Mouse (Mus musculus): ENCODE results near the gene Ppard. TPM values are rescaled to one million over a fixed set of nuclear protein-coding genes. Genes with fewer than 3 reads are reported as not detected.
"Not testable (repeated sequence)": the region's sequence is repeated elsewhere in the genome, so short reads cannot be mapped to it uniquely, and the experiment has no call there.

Ppard gene
- polyA plus RNA-seq, 1 experiment from 2014 or later = 2.8 TPM

DNA sequence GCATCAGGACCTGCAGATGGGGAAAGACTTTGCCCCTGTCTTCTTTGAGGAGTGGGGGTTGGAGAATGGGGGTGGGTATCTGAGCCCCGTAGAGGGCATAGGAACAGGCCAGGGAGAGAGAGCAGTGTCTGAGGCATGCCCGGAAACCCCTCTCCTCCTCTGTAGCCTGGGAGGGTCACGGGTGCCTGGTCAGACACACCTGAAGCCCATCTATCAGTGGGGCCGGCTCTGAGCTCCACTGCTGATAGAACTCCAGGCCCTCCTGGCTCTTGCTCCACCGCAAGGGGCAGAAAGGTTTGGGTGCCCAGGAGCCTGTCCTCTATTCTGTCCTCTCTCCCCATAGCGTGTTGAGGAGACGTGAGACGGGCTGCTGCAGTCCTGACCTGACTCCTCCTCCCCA, 93.3 kb downstream of the Ppard start:
- TF ChIP-seq CTCF (IDR thresholded peaks at IDR 0.05; ENCODE audit: low read depth) = no peak
- no peak overlapping the region for H3K27ac ChIP-seq (ENCODE audit: low read depth)
- H3K4me2 ChIP-seq = no peak overlapping the region
- H3K4me3 ChIP-seq (ENCODE audit: low read depth, low read length) = no peak overlapping the region
- H3K9ac ChIP-seq = no peak overlapping the region
- peaks cover 6% of the 10 kb centered on the region for H3K4me1 ChIP-seq (ENCODE audit: insufficient read depth)
- no peaks in the 10 kb centered on the region for H3K27me3 ChIP-seq (ENCODE audit: insufficient read depth, low read length)
- H3K9me3 ChIP-seq (ENCODE audit: low read depth, low read length) = no peaks in the 10 kb centered on the region
- 93% methylated on average over 8 of the region's 8 CpGs for WGBS
- ATAC-seq (ENCODE audit: insufficient read depth) = no peak
- peaks cover 49% of the 10 kb centered on the region for H3K36me3 ChIP-seq (ENCODE audit: insufficient read depth)
- DNase-seq = no peak

DNA sequence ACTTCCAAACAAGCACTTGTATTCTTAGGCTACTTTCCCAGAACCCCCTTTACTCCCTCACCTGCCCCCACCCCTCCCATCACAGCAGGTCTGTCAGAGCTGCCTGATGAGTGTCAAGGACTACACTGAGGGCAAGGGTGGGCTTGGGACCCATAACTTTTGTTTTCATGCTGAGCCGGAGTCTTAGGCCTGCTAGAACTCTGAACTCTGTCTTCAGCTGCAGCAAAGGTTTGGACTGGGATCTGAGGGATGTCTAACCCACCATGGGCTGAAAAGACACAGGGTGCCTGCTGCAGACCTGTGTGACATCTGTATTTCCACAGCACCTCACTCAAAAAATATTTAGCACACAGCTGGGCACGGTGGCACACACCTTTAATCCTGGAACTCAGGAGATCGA, 94.5 kb downstream of the Ppard start:
- Histone ChIP-seq H3K4me3 (ENCODE audit: low read depth, low read length) (no peak overlapping the region), H3K9me3 (ENCODE audit: low read depth, low read length) (no peaks in the 10 kb centered on the region), H3K4me2 (no peak overlapping the region), H3K9ac (no peak overlapping the region), H3K27ac (ENCODE audit: low read depth) (no peak overlapping the region), H3K36me3 (ENCODE audit: insufficient read depth) (peaks cover 55% of the 10 kb centered on the region), H3K4me1 (ENCODE audit: insufficient read depth) (peaks cover 6% of the 10 kb centered on the region), H3K27me3 (ENCODE audit: insufficient read depth, low read length) (no peaks in the 10 kb centered on the region)
- 72% methylated on average over 3 of the region's 3 CpGs for WGBS
- no peak for TF ChIP-seq CTCF (IDR thresholded peaks at IDR 0.05; ENCODE audit: low read depth)
- no peak for DNase-seq
- ATAC-seq (ENCODE audit: insufficient read depth) = no peak

DNA sequence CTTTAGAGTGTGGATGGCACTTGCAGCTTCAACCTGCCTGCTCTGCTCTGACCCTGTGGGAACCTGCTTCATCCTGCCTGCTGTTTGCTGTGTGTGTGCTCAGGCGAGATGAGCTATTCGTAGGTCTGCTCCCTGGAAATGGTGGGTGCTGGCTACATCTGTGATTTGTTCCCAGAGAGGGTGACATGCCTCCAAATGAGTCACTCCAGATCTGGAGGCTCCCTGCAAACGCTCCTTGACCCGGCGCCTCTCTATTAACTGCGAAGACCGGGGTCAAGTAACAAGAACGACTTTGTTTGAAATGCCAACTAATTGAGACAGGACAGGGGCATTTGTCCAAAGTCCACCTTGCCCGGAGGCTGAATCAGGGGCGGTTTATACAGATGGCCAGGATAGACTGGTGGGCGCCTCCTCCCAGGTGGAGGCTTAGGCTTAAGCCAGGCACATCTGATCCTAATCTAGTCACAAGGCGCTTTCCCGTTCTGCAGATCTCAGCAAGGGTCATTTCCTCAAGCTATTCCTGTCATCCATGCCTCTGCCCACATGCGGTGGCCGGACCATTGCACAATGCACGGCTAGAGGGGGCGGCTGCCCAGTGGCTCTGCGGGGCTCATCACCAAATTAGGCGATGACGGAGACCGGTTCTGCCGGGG, 95.3 kb downstream of the Ppard start:
- Histone ChIP-seq H3K9me3 (ENCODE audit: low read depth, low read length) (no peaks in the 10 kb centered on the region), H3K27me3 (ENCODE audit: insufficient read depth, low read length) (no peaks in the 10 kb centered on the region), H3K36me3 (ENCODE audit: insufficient read depth) (peaks cover 59% of the 10 kb centered on the region), H3K4me1 (ENCODE audit: insufficient read depth) (peaks cover 6% of the 10 kb centered on the region), H3K27ac (ENCODE audit: low read depth) (peak overlapping the region; percentile 97), H3K9ac (peak overlapping the region; percentile 65), H3K4me3 (ENCODE audit: low read depth, low read length) (peak overlapping the region; percentile 95), H3K4me2 (peak overlapping the region; percentile 90)
- peak; percentile 60; the same call in 1 of the 2 replicates for ATAC-seq (ENCODE audit: insufficient read depth)
- no peak for DNase-seq
- 8% methylated on average over 22 of the region's 22 CpGs for WGBS
- TF ChIP-seq CTCF (IDR thresholded peaks at IDR 0.05; ENCODE audit: low read depth) = no peak

GRCm38 (mm10) chr17:28328366-28328928, 95.9 kb downstream of the Ppard start, which contains the start of gene Rpl10a:
TSS of gene Rpl10a (plus strand) at chr17:28328471.
- DNase-seq = peak; percentile 100
- peak; percentile 88 for ATAC-seq (ENCODE audit: insufficient read depth)
- peak within 1 kb of the TSS; percentile 85 for H3K9ac ChIP-seq
- peak within 1 kb of the TSS; percentile 95 for H3K4me3 ChIP-seq (ENCODE audit: low read depth, low read length)
- peaks cover 12% of the 10 kb centered on the region for H3K4me1 ChIP-seq (ENCODE audit: insufficient read depth)
- H3K36me3 ChIP-seq (ENCODE audit: insufficient read depth) = peaks cover 66% of the 10 kb centered on the region
- peak within 1 kb of the TSS; percentile 90 for H3K4me2 ChIP-seq
- peak within 1 kb of the TSS; percentile 97 for H3K27ac ChIP-seq (ENCODE audit: low read depth)
- WGBS = under 1% methylated on average over 67 of the region's 67 CpGs
- peak; percentile 95 for TF ChIP-seq CTCF (IDR thresholded peaks at IDR 0.05; ENCODE audit: low read depth)
- no peaks in the 10 kb centered on the region for H3K9me3 ChIP-seq (ENCODE audit: low read depth, low read length)
- no peaks in the 10 kb centered on the region for H3K27me3 ChIP-seq (ENCODE audit: insufficient read depth, low read length)

- peak; percentile 26 for DNase-seq
- Histone ChIP-seq H3K9me3 (ENCODE audit: low read depth, low read length) (no peaks in the 10 kb centered on the region), H3K4me1 (ENCODE audit: insufficient read depth) (peaks cover 12% of the 10 kb centered on the region), H3K27me3 (ENCODE audit: insufficient read depth, low read length) (no peaks in the 10 kb centered on the region), H3K4me3 (ENCODE audit: low read depth, low read length) (peak overlapping the region; percentile 95), H3K36me3 (ENCODE audit: insufficient read depth) (peaks cover 68% of the 10 kb centered on the region), H3K27ac (ENCODE audit: low read depth) (peak overlapping the region; percentile 97), H3K9ac (peak overlapping the region; percentile 85), H3K4me2 (peak overlapping the region; percentile 90)
- 0 out of 2 replicates have a peak, but pooled peaks have one; percentile 1 for ATAC-seq (ENCODE audit: insufficient read depth)
- TF ChIP-seq CTCF (IDR thresholded peaks at IDR 0.05; ENCODE audit: low read depth) = no peak
- under 1% methylated on average over 25 of the region's 25 CpGs for WGBS
These were observed 96.4 kb downstream of the Ppard start for GRCm38 (mm10) chr17:28328946-28329345.

GRCm38 (mm10) chr17:28329503-28330231, 97.2 kb downstream of the Ppard start:
- DNase-seq = peak; percentile 35
- H3K9ac ChIP-seq = peak overlapping the region; percentile 85
- H3K36me3 ChIP-seq (ENCODE audit: insufficient read depth) = peaks cover 68% of the 10 kb centered on the region
- 4% methylated on average over 4 of the region's 4 CpGs for WGBS
- H3K4me1 ChIP-seq (ENCODE audit: insufficient read depth) = peaks cover 12% of the 10 kb centered on the region
- peak overlapping the region; percentile 97 for H3K27ac ChIP-seq (ENCODE audit: low read depth)
- no peak for ATAC-seq (ENCODE audit: insufficient read depth)
- H3K9me3 ChIP-seq (ENCODE audit: low read depth, low read length) = no peaks in the 10 kb centered on the region
- H3K4me3 ChIP-seq (ENCODE audit: low read depth, low read length) = peak overlapping the region; percentile 95
- no peak for TF ChIP-seq CTCF (IDR thresholded peaks at IDR 0.05; ENCODE audit: low read depth)
- H3K27me3 ChIP-seq (ENCODE audit: insufficient read depth, low read length) = no peaks in the 10 kb centered on the region
- H3K4me2 ChIP-seq = peak overlapping the region; percentile 90

DNA sequence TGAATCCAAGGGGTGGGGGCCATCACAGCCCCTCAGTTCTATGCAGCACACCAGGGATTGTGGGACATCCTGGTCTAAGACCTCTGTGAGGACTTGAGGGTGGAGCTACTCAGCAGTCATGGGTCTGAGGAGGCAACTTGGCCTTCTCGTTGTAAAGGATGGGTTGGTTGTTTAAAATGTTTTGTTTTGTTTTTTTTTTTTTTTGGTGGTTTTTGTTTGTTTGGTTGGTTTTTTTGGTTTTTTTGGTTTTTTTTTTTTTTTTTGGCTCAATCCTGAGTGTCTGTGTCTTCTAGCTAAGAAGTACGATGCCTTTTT, 97.7 kb downstream of the Ppard start:
- TF ChIP-seq CTCF (IDR thresholded peaks at IDR 0.05; ENCODE audit: low read depth) = no peak
- peaks cover 74% of the 10 kb centered on the region for H3K36me3 ChIP-seq (ENCODE audit: insufficient read depth)
- H3K9me3 ChIP-seq (ENCODE audit: low read depth, low read length) = no peaks in the 10 kb centered on the region
- DNase-seq (peak; percentile 34), ATAC-seq (ENCODE audit: insufficient read depth) (no peak)
- WGBS = 29% methylated on average over 2 of the region's 2 CpGs
- peak overlapping the region; percentile 97; the same call in 1 of the 2 replicates for H3K27ac ChIP-seq (ENCODE audit: low read depth)
- no peaks in the 10 kb centered on the region for H3K27me3 ChIP-seq (ENCODE audit: insufficient read depth, low read length)
- peak overlapping the region; percentile 85 for H3K9ac ChIP-seq
- H3K4me1 ChIP-seq (ENCODE audit: insufficient read depth) = peaks cover 12% of the 10 kb centered on the region
- peak overlapping the region; percentile 90 for H3K4me2 ChIP-seq
- peak overlapping the region; percentile 95 for H3K4me3 ChIP-seq (ENCODE audit: low read depth, low read length)

DNA sequence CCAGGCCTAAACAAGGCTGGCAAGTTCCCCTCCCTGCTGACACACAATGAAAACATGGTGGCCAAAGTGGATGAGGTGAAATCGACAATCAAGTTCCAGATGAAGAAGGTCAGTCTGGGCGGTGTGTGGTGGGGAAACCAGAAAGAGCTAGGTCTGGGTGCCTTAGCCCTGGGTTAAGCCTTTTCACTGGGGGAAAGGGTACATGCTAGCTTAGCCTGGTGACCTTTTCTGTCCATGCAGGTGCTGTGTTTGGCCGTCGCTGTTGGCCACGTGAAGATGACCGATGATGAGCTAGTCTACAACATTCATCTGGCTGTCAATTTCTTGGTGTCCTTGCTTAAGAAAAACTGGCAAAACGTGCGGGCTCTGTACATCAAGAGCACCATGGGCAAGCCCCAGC, 98.1 kb downstream of the Ppard start:
- not testable (repeated sequence) for H3K9ac ChIP-seq
- peaks cover 78% of the 10 kb centered on the region for H3K36me3 ChIP-seq (ENCODE audit: insufficient read depth)

More for the DNA sequence above, 98.1 kb downstream of the Ppard start:
- Histone ChIP-seq H3K4me1 (ENCODE audit: insufficient read depth) (peaks cover 12% of the 10 kb centered on the region), H3K4me3 (ENCODE audit: low read depth, low read length) (peak overlapping the region; percentile 95), H3K4me2 (peak overlapping the region; percentile 90; the same call in 1 of the 2 replicates)
- DNase-seq; H3K9me3 ChIP-seq (ENCODE audit: low read depth, low read length); ATAC-seq (ENCODE audit: insufficient read depth); H3K27me3 ChIP-seq (ENCODE audit: insufficient read depth, low read length); H3K27ac ChIP-seq (ENCODE audit: low read depth): not testable (repeated sequence)
- WGBS = 35% methylated on average over 6 of the region's 8 CpGs

Measured in lung, embryonic 14.5 days (tissue).